ENCODE assay signal across 19 mouse cellular contexts in the genomic region with DNA sequence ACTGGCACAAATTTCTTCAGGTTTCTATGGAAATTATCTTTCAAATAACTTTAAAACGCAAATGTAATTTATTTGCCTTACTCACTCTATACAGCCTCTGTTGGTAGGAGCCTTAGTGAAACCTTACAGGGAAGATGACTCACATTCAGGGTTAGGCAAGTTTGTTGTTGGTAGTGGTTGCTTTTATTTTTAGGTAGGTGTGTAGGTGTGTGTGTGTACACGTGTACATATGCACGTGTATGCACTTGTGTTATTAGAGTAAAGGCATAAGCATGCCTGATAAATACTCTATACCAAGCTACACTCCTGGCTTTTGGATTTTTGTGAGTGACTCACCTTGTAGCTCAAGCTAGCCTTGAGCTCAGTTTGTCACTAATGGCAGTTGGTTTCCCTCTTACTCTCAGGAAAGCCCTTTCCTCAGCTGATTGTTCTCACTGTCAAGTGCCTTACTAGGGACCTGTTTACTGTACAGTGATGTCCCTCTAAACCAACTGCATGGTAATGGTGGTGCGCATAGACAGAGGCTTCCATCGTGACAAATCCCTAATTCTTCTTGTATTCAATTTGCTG. TPM values are rescaled to one million over a fixed set of nuclear protein-coding genes. Genes with fewer than 3 reads are reported as not detected.
DNase-seq lines count a peak whose midpoint lies in the region; ATAC-seq lines count a peak whose summit lies in the region.
"Had no signal": no experiment of that assay in that cellular context is flagged by ENCODE, and none has a peak within 500 bp of the region (broad histone marks: within the 10 kb centered on the region; RNA-seq: fewer than 3 reads in every experiment).

No protein-coding gene starts in this region.

- no peaks in the 10 kb centered on the region for H3K36me3 ChIP-seq in kidney, embryonic 16.5 days (ENCODE audit: insufficient read depth, low read length)
- H3K36me3 ChIP-seq: embryonic facial prominence, embryonic 10.5 days; hindbrain, embryonic 12.5 days had no signal

- ATAC-seq in CD4-positive, CD25-positive, alpha-beta regulatory T cell, adult 4 months: no peak
- no peak for ATAC-seq in kidney, embryonic 16.5 days (ENCODE audit: low FRiP score, low TSS enrichment)
- ATAC-seq: forebrain, embryonic 13.5 days; forebrain, postnatal 0 days; hindbrain, embryonic 16.5 days had no signal

- no peak overlapping the region for H3K4me2 ChIP-seq in kidney, embryonic 16.5 days (replicated peaks; ENCODE audit: low read depth, low read length)
- H3K4me2 ChIP-seq: forebrain, embryonic 13.5 days; heart, embryonic 13.5 days; hindbrain, embryonic 12.5 days had no signal

- H3K27ac ChIP-seq in kidney, embryonic 16.5 days (ENCODE audit: low read length): peak overlapping the region; percentile 87
- H3K27ac ChIP-seq: embryonic facial prominence, embryonic 10.5 days; forebrain, embryonic 13.5 days; heart, embryonic 13.5 days; hindbrain, embryonic 12.5 days had no signal

- no peak overlapping the region for H3K9ac ChIP-seq in kidney, embryonic 16.5 days (replicated peaks; ENCODE audit: low read length)
- H3K9ac ChIP-seq: forebrain, embryonic 13.5 days; forebrain, postnatal 0 days; heart, embryonic 13.5 days; hindbrain, embryonic 12.5 days had no signal

- H3K4me1 ChIP-seq in kidney, embryonic 16.5 days (ENCODE audit: insufficient read depth, low read length): peaks cover 42% of the 10 kb centered on the region
- H3K4me1 ChIP-seq: embryonic facial prominence, embryonic 10.5 days had no signal

- H3K4me3 ChIP-seq in kidney, embryonic 16.5 days (ENCODE audit: low read length): no peak overlapping the region
- H3K4me3 ChIP-seq: embryonic facial prominence, embryonic 10.5 days; forebrain, embryonic 13.5 days; heart, embryonic 13.5 days; hindbrain, embryonic 12.5 days had no signal

- no peaks in the 10 kb centered on the region for H3K27me3 ChIP-seq in kidney, embryonic 16.5 days (ENCODE audit: insufficient read depth, low read length)
- H3K27me3 ChIP-seq: forebrain, embryonic 13.5 days; heart, embryonic 13.5 days; hindbrain, embryonic 12.5 days had no signal

- H3K9me3 ChIP-seq in kidney, embryonic 16.5 days (ENCODE audit: low read length): no peaks in the 10 kb centered on the region
- H3K9me3 ChIP-seq: embryonic facial prominence, embryonic 10.5 days; forebrain, embryonic 13.5 days; heart, embryonic 13.5 days; hindbrain, embryonic 12.5 days had no signal

- 74% methylated on average over 5 of the region's 5 CpGs for WGBS in kidney, embryonic 16.5 days

- peak; percentile 25 for DNase-seq in CD4-positive, CD25-positive, alpha-beta regulatory T cell, adult 2 months (ENCODE audit: low read depth, low spot score)
- DNase-seq in kidney, postnatal 14 days: no peak
- peak; percentile 26 for DNase-seq in brain, adult 2 months (ENCODE audit: low read depth, low spot score)
- DNase-seq in right cerebral cortex, postnatal 10 days (ENCODE audit: low spot score in 2 of 2): no peak
- DNase-seq in liver: no peak
- no peak for DNase-seq in cerebellum, postnatal 36 days
- DNase-seq: adrenal gland, postnatal 10 days; cerebellum, adult 18-20 months; cerebellum, adult 9-11 months; forebrain, postnatal 0 days; gastrocnemius, postnatal 25 days; heart, postnatal 4 days had no signal

RNA-seq across cellular contexts. Expression of gene Inpp1, which starts 15.0 kb away (rescaled TPM):
- 100 to 1,000 TPM in 1 of 2 experiments, 10 to 100 TPM in 1; 94.9 to 141 TPM for polyA plus RNA-seq in CD4-positive, CD25-positive, alpha-beta regulatory T cell, adult 4 months (2017; shearing (Covaris generic))
- polyA plus RNA-seq in kidney, embryonic 16.5 days (2015; fragmentation: Nextera tagmentation; extraction: Ambion mirVana): 15.9 and 22.3 TPM in 2 replicates

RNA-seq across cellular contexts. Expression of gene Hibch, which starts 42.2 kb away (rescaled TPM):
- polyA plus RNA-seq in CD4-positive, CD25-positive, alpha-beta regulatory T cell, adult 4 months (2017; shearing (Covaris generic)): 10 to 100 TPM; 26.4 to 27.5 TPM
- polyA plus RNA-seq in kidney, embryonic 16.5 days (2015; fragmentation: Nextera tagmentation; extraction: Ambion mirVana): 24.4 and 27.5 TPM in 2 replicates

Comparison
In these comparisons a context has a peak if more than half of its experiments do, and no peak if none do; other contexts are left out.
1. DNase-seq: peak in CD4-positive, CD25-positive, alpha-beta regulatory T cell, adult 2 months (single experiment) and brain, adult 2 months (single experiment); none in kidney, postnatal 14 days (single experiment), right cerebral cortex, postnatal 10 days (0 of 2), liver (single experiment) and cerebellum, postnatal 36 days (0 of 2).